Mouse (Mus musculus) lung, adult 2 months (tissue): ENCODE measurements around the gene Plcb2.

Experiments
- CTCF ChIP-seq: fragments of 200-500 bp; IDR thresholded peaks from 2 replicates; pipeline ENCODE4 v1.5.1; 2011; ENCODE audit warnings: mild to moderate bottlenecking, low read length, control low read depth; ENCODE audit not compliant: insufficient read depth
- POLR2A ChIP-seq: fragments of 200-500 bp; IDR thresholded peaks from 2 replicates; pipeline ENCODE4 v1.6.1; 2011; ENCODE audit warnings: low read depth, mild to moderate bottlenecking, control low read depth, low read length, borderline replicate concordance; ENCODE audit errors: extremely low read depth

DNA sequence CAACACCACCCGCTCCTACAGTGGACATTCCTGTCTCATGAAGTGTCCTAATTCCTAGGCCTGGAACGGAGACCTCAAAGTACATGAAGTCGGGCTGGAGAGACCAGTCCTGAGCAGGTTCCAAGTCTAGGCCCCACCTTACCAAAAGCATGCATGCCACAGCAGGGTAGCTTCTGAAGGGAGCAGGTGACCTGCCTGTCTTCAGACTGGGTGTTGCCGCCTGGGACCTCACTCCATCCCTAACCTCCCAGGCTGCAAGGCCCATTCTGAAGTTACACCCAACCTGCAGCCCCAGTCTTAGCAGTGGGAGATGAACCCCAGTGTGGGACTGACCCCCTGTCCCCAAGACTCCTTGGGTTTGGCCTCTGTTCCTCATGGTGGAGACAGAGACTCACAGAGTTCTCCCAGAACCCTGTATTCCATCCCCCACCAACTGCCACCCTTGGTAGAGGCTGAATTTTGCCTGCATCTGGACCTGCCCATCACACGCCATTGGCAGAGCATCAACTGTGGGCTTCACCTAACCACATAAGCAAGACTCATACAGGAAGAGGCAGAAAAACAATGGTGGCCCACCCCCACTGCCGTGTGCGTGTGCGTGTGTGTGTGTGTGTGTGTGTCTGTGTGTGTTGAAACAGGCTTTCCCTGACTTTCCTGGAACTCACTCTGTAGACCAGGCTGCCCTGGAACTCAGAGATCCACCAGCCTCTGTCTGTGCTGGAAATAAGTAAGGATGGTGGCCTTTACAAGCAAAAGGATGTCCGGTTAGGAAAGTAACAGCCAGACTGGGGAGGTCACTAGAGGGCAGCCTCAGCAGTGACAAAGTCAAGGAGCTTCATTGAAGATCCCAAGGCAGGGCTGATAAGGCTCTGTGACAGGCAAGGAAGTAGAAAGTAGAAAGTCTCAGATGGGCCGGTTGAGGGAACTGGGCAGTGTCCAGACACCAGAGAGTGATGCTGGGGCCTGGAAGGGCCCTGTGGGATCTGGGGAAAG lies 38.1 kb upstream of the Plcb2 start:
- TF ChIP-seq CTCF, result 0 out of 2 replicates have a peak, but pooled peaks have one; percentile 10
- TF ChIP-seq POLR2A, result no peak
